Mouse (Mus musculus) CD4-positive, CD25-positive, alpha-beta regulatory T cell, adult 2 months (primary cell): Measurements from ENCODE around the gene Gm11011.

ENCODE experiments used
- DNase-seq: peaks from one replicate; pipeline ENCODE4 v3.0.0-alpha.2; 2012; ENCODE audit warnings: low read depth, low spot score

The Gm11011 gene

DNA sequence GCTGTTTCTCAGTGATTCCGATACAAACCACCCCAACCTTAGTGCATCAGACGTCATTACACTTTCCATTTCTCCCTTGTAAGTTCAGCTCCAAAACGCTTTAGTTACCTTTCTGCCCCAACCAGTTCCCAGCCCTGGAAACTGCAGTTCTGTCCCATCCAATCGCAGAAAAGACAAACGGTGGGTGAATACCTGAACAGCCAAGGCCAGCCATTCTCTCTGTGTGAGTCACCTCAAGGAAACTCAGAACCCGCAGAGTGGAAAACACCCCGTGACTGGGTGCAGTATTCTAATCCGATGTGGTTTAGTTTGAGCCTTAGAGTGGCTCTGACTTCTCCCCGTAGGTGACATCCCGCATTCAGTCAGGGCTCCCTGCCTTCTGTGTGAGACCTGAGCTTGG lies 2.2 kb upstream of the Gm11011 start:
- DNase-seq = peak; percentile 69

DNA sequence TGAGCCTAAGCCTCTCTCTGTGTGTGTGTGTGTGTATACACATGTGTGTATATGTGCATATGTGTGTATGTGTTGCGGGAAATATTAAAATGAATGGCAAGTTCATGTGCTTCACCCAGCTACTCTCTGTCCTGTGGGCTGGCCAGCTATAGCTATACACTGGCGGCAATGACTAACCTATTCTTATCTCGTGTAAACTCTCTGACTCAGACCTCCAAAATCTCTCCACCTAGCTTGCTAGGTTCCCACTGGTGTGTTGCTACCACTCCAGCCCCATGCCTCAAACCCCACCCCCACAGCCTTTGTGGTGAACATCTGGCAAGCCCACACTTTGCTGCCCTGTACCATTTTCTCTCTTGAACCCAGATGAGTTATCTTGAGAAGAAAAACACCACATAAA lies 857 bp downstream of the Gm11011 start:
- DNase-seq = peak; percentile 13

DNA sequence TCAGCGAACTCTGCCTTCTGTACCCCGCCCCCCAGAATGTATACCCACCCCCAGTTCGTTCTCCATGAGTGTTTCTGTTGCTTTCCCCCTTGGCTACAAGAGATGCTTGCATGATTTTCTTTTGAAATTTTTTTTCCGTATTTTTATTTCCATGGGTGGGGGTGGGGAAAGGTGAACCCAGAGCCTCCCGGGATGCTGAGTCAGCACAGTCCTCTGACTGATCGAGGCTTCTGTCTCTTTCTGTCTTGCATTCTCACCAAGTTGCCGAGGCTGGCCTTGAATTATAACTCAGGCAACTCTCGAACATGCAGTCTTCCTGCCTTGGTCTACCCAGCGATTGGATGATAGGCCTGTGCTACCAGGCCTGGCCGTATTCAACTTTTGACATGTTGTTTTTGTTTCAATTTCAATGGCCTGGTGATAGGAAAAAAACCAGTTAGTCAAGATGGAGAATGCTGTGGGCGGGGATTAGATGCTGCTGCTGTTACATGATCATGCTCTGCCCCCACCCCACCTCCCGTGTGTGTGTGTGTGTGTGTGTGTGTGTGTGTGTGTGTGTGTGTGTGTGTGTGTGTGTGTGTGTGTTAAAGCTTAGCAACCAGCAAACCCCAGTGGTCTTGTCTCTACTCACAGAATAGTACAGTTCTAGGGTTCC lies 1.8 kb downstream of the Gm11011 start:
- peak; percentile 45 for DNase-seq

DNA sequence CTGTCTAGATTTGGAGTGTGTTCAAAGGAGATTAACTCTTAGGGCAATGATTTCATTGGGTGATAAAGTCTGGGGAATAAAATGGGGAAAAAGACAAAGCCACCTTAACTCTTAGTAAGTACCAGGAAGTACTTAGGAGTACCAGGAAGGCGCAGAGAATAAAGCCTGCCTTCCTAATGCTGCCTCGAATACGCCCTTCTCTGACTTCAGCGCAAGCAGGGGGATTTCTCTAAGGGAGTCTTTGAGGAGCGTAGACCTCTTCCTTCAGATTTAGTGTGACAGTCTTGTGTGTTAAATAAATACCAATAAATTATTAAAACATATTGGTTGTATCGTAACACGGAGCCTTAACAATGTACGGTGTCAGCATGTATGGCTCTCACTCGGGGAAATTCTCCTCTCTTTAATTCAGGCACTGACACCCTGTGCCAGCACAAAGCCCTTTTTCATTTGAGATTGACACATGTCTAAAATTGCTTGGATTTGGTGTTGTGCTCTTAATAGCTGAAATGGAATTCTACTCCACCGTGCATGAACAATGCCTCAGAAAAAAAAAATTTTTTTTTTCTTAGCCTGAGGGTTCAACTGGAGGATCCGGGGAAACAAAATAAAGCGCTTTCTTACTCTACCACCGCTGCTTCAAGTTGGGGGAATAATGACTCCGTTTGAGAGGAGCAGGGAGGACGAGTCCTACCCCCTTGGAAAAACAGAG lies 2.6 kb downstream of the Gm11011 start:
- no peak for DNase-seq

DNA sequence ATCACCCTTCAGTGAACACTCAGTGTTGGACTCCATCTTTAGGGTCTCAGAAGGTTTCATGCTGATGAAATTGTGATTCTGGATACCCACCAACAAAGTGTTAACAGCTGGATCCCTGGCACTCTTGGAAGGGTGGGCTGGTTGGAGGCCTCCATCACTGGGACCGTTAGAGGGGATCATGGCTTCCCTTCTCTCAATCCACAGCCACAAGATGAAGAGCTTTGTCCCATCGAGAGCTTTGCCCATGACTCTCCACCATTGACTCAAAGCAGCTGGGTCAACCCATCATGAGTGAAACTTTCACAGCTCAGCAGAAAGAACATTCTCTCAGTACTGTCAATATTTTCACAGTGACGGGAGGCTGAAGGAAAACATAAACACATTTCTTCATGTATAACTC lies 4.1 kb downstream of the Gm11011 start:
- no peak for DNase-seq

GRCm38 (mm10) chr2:169577508-169578196 lies 9.9 kb downstream of the Gm11011 start:
- no peak for DNase-seq

DNA sequence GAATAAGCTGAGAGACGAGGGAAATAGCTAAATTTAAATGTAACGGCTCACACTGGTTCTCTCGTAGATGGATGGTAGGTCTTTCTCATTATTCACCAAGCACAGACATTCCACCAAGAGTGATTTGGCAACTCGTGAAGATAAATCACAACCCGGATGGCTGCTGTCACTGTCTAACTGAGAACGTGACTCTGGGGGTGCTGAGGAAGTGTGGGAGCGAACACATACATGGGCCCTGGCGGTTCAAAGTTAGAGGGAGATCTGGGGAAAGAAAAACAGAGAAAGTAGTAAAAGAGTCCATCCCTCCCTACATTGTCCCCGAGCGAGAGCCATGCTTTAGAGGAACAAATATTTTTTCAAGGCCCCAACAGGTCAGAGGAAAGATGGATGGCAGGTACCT lies 17.5 kb downstream of the Gm11011 start:
- no peak for DNase-seq

DNA sequence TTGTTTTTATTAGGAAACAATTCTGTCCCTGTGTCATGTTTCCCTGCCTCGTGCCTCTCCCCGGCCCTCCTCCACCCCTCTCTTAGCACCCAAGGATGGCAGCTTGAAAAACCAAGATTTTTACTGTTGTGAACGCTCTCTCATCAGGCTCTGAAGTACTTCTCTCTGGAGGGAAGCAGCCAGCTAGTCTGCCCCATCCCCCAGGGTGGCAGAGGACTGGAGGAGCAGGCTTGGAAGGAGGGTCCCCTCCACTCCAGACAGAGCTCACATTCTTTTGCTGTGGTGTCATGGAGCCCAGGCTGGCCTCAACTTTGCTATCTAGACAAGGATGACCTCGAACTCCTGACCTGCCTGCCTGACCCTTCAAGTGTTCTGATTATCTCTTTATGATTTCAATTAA lies 21.4 kb downstream of the Gm11011 start:
- no peak for DNase-seq

DNA sequence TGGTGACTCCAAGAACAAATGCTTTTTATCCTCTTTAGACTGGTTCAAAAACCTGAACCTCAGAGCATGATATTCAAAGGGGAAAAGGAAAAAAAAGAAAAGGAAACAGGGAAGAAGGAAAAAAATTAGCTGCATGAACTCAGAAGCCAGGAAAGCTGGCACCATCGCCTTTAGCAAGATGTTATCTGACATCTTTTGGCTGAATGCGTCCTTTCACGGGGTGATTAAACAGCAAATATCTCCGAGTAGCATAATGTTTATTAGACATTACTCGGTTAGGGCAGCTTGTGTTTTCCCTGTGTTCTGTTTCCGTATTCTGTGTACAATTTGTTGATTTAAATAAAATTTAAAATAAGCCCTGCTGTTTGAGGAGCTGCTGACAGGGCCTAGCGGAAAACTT lies 21.8 kb downstream of the Gm11011 start:
- DNase-seq = no peak

GRCm38 (mm10) chr2:169545674-169546073 lies 41.9 kb downstream of the Gm11011 start:
- no peak for DNase-seq

DNA sequence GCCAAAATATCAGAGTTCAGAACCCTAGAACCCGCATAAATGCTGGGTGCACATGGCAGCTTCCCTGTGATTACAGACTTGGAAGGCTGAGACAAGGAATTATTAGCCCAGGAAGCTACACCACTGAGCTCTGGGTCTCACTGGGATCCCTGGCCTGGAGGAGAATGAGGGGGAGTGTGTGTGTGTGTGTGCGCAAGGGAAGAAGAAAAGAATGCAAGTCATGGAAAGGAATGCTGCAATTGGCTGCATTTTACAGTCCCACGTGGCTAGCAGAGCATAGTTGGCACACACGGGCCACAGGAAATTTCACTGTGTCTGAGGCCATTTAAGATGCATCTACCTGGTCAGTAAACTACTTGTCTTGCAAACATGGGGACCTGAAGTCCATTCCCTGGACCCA lies 48.6 kb downstream of the Gm11011 start:
- DNase-seq = no peak
